Mouse (Mus musculus) spleen, adult 2 months (tissue): ENCODE data around the gene Gmeb2. TPM values are rescaled to one million over a fixed set of nuclear protein-coding genes. Genes with fewer than 3 reads are reported as not detected.
A peak's percentile ranks its signal among the peaks of the same experiment; 100 is the strongest.

Experiments used
- DNase-seq, 2 experiments: peaks; one replicate each; pipeline versions ENCODE4 v3.0.0 to v3.0.0-alpha.2; 2012 to 2021; ENCODE audit warnings: low spot score in 2 of 2, low read depth in 1 of 2
- H3K27ac ChIP-seq: fragments of 200-500 bp; 2 replicates; pipeline ENCODE4 v1.5.1; 2012; ENCODE audit warnings: low read length, inconsistent platforms; ENCODE audit not compliant: insufficient read depth
- H3K27me3 ChIP-seq: fragments of 200-500 bp; 2 replicates; pipeline ENCODE4 v1.6.1; 2012; ENCODE audit warnings: mild to moderate bottlenecking, moderate library complexity, low read length, inconsistent platforms; ENCODE audit not compliant: control insufficient read depth, insufficient read depth
- H3K36me3 ChIP-seq: fragments of 200-500 bp; 2 replicates; pipeline ENCODE4 v1.6.1; 2012; ENCODE audit warnings: mild to moderate bottlenecking, low read length, inconsistent platforms; ENCODE audit not compliant: control insufficient read depth, insufficient read depth
- H3K4me1 ChIP-seq: fragments of 200-500 bp; 2 replicates; pipeline ENCODE4 v1.6.1; 2011; ENCODE audit warnings: inconsistent platforms; ENCODE audit not compliant: control insufficient read depth, insufficient read depth, insufficient read length
- H3K4me3 ChIP-seq: fragments of 200-500 bp; 2 replicates; pipeline ENCODE4 v1.5.1; 2011; ENCODE audit warnings: mild to moderate bottlenecking, inconsistent platforms; ENCODE audit not compliant: insufficient read depth, insufficient read length; ENCODE audit errors: extremely low read depth
- CTCF ChIP-seq: fragments of 200-500 bp; IDR thresholded peaks from 2 replicates; pipeline ENCODE4 v1.5.1; 2011; ENCODE audit warnings: mild to moderate bottlenecking, inconsistent platforms; ENCODE audit not compliant: insufficient read depth, insufficient read length, insufficient replicate concordance; ENCODE audit errors: extremely low read depth
- POLR2A ChIP-seq: fragments of 200-500 bp; IDR thresholded peaks from 2 replicates; pipeline ENCODE4 v1.6.1; 2011; ENCODE audit warnings: low read depth, low read length, inconsistent platforms
- whole genome bisulfite sequencing: fragments of 180-500 bp; shearing (Covaris S2); methylation state at CpG from one replicate; pipeline ENCODE4 v1.1.7; 2018; 5-methylcytosine and 5-hydroxymethylcytosine counted together
- polyA plus RNA-seq: library from polyadenylated mRNA; depleted of rRNA; stranded (reverse); fragments of >200 nt; gene quantifications from 2 replicates; pipeline ENCODE4 v1.2.3, GENCODE M21; 2012

The Gmeb2 gene
- polyA plus RNA-seq, 1 experiment = 22.8 TPM

GRCm38 (mm10) chr2:181249217-181249616, 38.6 kb downstream of the Gmeb2 start:
- DNase-seq = no peak
- Histone ChIP-seq H3K27me3 (no peaks in the 10 kb centered on the region), H3K4me3 (no peak overlapping the region), H3K4me1 (peaks cover under 1% of the 10 kb centered on the region; the same call in 1 of the 2 replicates), H3K27ac (no peak overlapping the region), H3K36me3 (peaks cover 17% of the 10 kb centered on the region)
- 88% methylated on average over 10 of the region's 10 CpGs for WGBS
- no peak for TF ChIP-seq CTCF
- TF ChIP-seq POLR2A = no peak

GRCm38 (mm10) chr2:181245031-181245430, 42.8 kb downstream of the Gmeb2 start:
- no peak for DNase-seq
- Histone ChIP-seq H3K27me3 (no peaks in the 10 kb centered on the region), H3K36me3 (peaks cover 7% of the 10 kb centered on the region), H3K4me1 (peaks cover 21% of the 10 kb centered on the region), H3K4me3 (no peak overlapping the region), H3K27ac (no peak overlapping the region)
- TF ChIP-seq CTCF (no peak), POLR2A (no peak)
- 86% methylated on average over 2 of the region's 2 CpGs for WGBS

- no peaks in the 10 kb centered on the region for H3K27me3 ChIP-seq
- peaks cover 13% of the 10 kb centered on the region for H3K36me3 ChIP-seq
- TF ChIP-seq POLR2A = no peak
- no peak for TF ChIP-seq CTCF
- H3K27ac ChIP-seq = peak overlapping the region; percentile 40
- H3K4me3 ChIP-seq = peak overlapping the region; percentile 16; the same call in 1 of the 2 replicates
- peak in 1 of 2 experiments; percentile 39 for DNase-seq
- WGBS = 21% methylated on average over 11 of the region's 11 CpGs
- peaks cover 30% of the 10 kb centered on the region for H3K4me1 ChIP-seq
These were observed 44.0 kb downstream of the Gmeb2 start for GRCm38 (mm10) chr2:181243706-181244394.

- peaks cover 36% of the 10 kb centered on the region for H3K4me1 ChIP-seq
- DNase-seq = no peak
- no peak overlapping the region for H3K27ac ChIP-seq
- TF ChIP-seq POLR2A (no peak), CTCF (no peak)
- 64% methylated on average over 3 of the region's 3 CpGs for WGBS
- H3K4me3 ChIP-seq = no peak overlapping the region
- H3K36me3 ChIP-seq = peaks cover 25% of the 10 kb centered on the region
- H3K27me3 ChIP-seq = no peaks in the 10 kb centered on the region
These were observed 45.5 kb downstream of the Gmeb2 start for GRCm38 (mm10) chr2:181242314-181242665.

GRCm38 (mm10) chr2:181241602-181242313, 46.1 kb downstream of the Gmeb2 start, which contains the start of gene Helz2:
Helz2 (minus strand) TSS chr2:181242027.
- WGBS = 2% methylated on average over 16 of the region's 16 CpGs
- TF ChIP-seq CTCF = no peak
- TF ChIP-seq POLR2A = peak; percentile 84
- Histone ChIP-seq H3K4me3 (peak within 1 kb of the TSS; percentile 88), H3K4me1 (peaks cover 36% of the 10 kb centered on the region), H3K27me3 (no peaks in the 10 kb centered on the region), H3K27ac (peak within 1 kb of the TSS; percentile 75), H3K36me3 (peaks cover 28% of the 10 kb centered on the region)
- DNase-seq = peak; percentile 69 to 71

GRCm38 (mm10) chr2:181240806-181241440, 46.9 kb downstream of the Gmeb2 start:
- no peaks in the 10 kb centered on the region for H3K27me3 ChIP-seq
- peak in 1 of 2 experiments; percentile 4 for DNase-seq
- H3K36me3 ChIP-seq = peaks cover 30% of the 10 kb centered on the region
- H3K4me3 ChIP-seq = peak overlapping the region; percentile 88
- H3K27ac ChIP-seq = peak overlapping the region; percentile 4; the same call in 1 of the 2 replicates
- WGBS = 90% methylated on average over 13 of the region's 13 CpGs
- TF ChIP-seq POLR2A (no peak), CTCF (no peak)
- peaks cover 36% of the 10 kb centered on the region for H3K4me1 ChIP-seq
